21 mouse cellular contexts compared by ENCODE assay signal in the genomic region with DNA sequence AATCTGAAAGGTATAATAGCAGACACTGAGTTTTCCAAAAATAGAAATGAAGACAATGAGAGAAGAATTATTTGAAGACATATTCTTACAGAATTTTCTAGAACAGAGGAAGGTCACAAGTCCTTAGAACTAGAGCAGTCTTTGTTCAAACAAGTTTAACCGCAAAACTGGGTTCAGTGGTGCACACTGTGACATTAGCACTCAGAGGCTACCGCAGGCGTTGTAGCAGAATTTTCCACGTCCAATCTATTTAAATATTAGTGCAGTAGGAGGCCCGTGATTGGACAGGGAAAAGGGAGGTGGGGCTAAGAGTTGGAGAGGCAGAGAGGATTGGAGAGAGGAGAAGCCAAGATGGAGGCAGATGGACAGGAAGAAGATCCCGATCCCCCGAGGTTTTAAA.
"Had no signal": no experiment of that assay in that cellular context is flagged by ENCODE, and none has a peak within 500 bp of the region (broad histone marks: within the 10 kb centered on the region; RNA-seq: fewer than 3 reads in every experiment).

No protein-coding gene starts in this region.

- H3K9me3 ChIP-seq: liver, embryonic 15.5 days; lung, embryonic 15.5 days; megakaryocyte, embryonic 14.5 days; midbrain, embryonic 12.5 days; neural tube, embryonic 13.5 days; neural tube, embryonic 15.5 days; stomach, embryonic 15.5 days had no signal

- H3K9ac ChIP-seq: liver, embryonic 15.5 days; liver, postnatal 0 days; lung, embryonic 15.5 days; midbrain, embryonic 12.5 days; neural tube, embryonic 13.5 days; neural tube, embryonic 15.5 days; stomach, embryonic 15.5 days had no signal

- H3K27ac ChIP-seq: liver, embryonic 15.5 days; lung, embryonic 15.5 days; macrophage; midbrain, embryonic 12.5 days; neural tube, embryonic 13.5 days; neural tube, embryonic 15.5 days; stomach, embryonic 15.5 days; stomach, postnatal 0 days had no signal

- H3K4me2 ChIP-seq: liver, embryonic 15.5 days; lung, embryonic 15.5 days; midbrain, embryonic 12.5 days; neural tube, embryonic 13.5 days; neural tube, embryonic 15.5 days; stomach, embryonic 15.5 days had no signal

- H3K4me1 ChIP-seq: liver, embryonic 15.5 days; lung, embryonic 15.5 days; midbrain, embryonic 12.5 days; neural tube, embryonic 13.5 days; neural tube, embryonic 15.5 days; stomach, embryonic 15.5 days had no signal

- H3K4me3 ChIP-seq: liver, embryonic 15.5 days; lung, embryonic 15.5 days; megakaryocyte, embryonic 14.5 days; midbrain, embryonic 12.5 days; myocyte; neural tube, embryonic 13.5 days; neural tube, embryonic 15.5 days; stomach, embryonic 15.5 days had no signal

- H3K36me3 ChIP-seq: liver, embryonic 15.5 days; lung, embryonic 15.5 days; midbrain, embryonic 12.5 days; neural tube, embryonic 13.5 days; neural tube, embryonic 15.5 days; stomach, embryonic 15.5 days had no signal

- H3K27me3 ChIP-seq: liver, embryonic 15.5 days; lung, embryonic 15.5 days; midbrain, embryonic 12.5 days; neural tube, embryonic 13.5 days; neural tube, embryonic 15.5 days; stomach, embryonic 15.5 days had no signal

- ATAC-seq: liver, postnatal 0 days; lung, postnatal 0 days; midbrain, embryonic 16.5 days had no signal

- DNase-seq: liver, postnatal 0 days; lung, adult 2 months; lung, postnatal 14 days; lung, postnatal 36 days; midbrain, embryonic 14.5 days; right cerebral cortex, postnatal 14 days; thymus, adult 2 months; thymus, postnatal 25 days; thymus, postnatal 4 days had no signal
